Mouse (Mus musculus) olfactory bulb, adult 2 months (tissue): ENCODE results near the gene Csnk1e.

Experiments used
- CTCF ChIP-seq: fragments of 200-500 bp; IDR thresholded peaks from 2 replicates; pipeline ENCODE4 v1.5.1; 2012; ENCODE audit warnings: low read depth, mild to moderate bottlenecking, low read length, moderate library complexity; ENCODE audit not compliant: insufficient read depth
- POLR2A ChIP-seq: fragments of 200-500 bp; IDR thresholded peaks from 2 replicates; pipeline ENCODE4 v1.6.1; 2012; ENCODE audit warnings: mild to moderate bottlenecking, low read depth, low read length, moderate library complexity; ENCODE audit not compliant: insufficient read depth

- TF ChIP-seq POLR2A (no peak), CTCF (no peak)
Measured at GRCm38 (mm10) chr15:79429994-79430393, 25.4 kb downstream of the Csnk1e start.
